Mouse (Mus musculus): Measurements from ENCODE around the gene Cers6. TPM values are rescaled to one million over a fixed set of nuclear protein-coding genes. Genes with fewer than 3 reads are reported as not detected.

The Cers6 gene
- total RNA-seq, 4 experiments from 2014 or later: 4.8 to 8.8 (median 5.7) TPM

DNA sequence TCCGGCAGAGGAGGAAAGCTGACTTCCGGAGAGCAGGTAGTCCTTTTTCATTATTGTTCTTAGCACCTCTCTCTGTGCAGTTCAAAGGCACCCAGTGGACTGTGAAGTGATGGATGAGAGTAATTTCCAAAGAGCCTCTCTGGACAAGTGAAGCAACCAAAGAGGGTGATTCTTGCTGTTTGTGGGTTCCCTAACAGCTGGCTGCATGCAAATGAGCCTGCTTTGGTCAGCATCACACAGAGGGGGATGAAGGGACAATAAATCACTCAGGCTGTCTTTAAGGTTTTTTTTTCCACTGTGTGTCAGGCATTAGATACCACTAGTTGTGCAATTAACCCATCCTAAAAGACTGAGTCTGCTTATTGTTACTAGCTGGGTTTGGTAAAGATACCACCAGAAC lies 258.5 kb downstream of the Cers6 start:
- DNase-seq: no peak

- DNase-seq: no peak
Measured at GRCm38 (mm10) chr2:69121681-69122080, 260.4 kb downstream of the Cers6 start.

- no peak for DNase-seq
Measured at GRCm38 (mm10) chr2:69125425-69125824, 264.2 kb downstream of the Cers6 start.

- no peak for DNase-seq
Measured at GRCm38 (mm10) chr2:69128321-69128720, 267.1 kb downstream of the Cers6 start.

DNA sequence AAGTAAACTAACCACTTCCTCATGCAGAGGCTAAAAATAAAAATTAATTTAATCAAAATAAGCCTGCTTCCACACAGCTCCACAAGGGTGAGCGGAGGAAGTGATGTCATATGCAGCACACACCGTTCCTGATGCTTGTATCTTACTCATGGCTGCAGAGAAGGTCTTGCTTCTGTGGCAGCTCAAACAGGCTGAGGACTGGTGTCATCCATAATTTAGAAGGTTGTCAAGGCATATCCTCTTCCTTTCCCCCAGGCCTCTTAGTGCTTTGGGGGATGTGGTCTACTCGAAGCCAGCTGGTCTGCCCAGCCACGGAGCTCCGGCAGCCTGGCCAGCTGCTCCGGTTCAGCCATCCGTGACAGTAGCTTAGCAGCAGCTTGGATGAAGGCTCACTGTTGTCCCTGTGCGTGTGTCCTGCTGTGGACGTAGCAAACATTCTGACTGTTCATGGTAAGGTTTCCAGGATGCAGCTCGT lies 267.7 kb downstream of the Cers6 start:
- no peak for DNase-seq

- no peak for DNase-seq
Measured at GRCm38 (mm10) chr2:69129425-69130210, 268.4 kb downstream of the Cers6 start.

DNA sequence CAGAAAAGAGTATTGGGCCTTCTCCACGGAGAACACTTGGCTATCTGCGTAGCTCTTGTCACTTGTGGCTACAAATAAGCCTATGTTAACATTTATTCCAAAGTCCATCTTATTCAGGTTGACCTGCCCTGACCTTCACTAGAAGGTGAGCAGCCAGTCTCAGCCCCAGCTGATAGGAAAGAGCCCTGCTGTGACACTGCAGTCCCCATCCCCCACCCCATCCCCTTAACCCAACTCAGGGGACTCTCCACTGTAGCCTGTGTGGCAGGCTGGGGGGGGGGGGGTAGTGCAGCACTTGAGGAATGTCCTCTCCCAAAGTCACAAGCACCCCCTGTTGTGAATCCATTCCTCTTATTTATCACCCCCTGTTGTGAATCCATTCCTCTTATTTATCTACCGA lies 270.8 kb downstream of the Cers6 start:
- DNase-seq: no peak

DNA sequence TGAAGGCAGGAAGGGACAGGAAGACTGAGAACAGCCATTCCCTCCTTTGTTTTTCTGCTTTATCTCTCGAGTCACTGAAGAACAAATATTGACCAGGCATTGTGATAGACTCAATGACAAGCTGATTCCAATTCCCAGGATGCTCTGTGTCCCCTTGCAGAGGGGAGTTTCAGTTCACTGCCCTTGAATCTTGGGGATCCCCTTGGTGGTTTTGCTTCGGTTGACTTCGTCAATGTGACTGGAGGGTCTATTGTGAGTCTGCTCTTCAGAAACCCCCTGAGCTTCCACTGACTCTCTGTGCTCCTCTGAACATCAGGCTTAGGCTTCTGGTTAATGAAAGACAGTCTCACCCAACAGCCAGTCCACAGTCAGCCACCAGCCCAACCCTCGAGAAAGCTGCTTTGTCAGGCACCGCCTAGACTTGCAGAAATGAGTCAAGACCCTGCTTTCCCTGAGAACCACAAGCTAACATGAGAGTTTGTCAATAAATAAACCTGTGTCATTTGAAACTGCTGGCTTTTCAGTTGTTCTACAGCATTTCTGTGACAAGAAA lies 271.3 kb downstream of the Cers6 start:
- DNase-seq: no peak

GRCm38 (mm10) chr2:69134186-69134585 lies 272.9 kb downstream of the Cers6 start:
- no peak for DNase-seq

DNA sequence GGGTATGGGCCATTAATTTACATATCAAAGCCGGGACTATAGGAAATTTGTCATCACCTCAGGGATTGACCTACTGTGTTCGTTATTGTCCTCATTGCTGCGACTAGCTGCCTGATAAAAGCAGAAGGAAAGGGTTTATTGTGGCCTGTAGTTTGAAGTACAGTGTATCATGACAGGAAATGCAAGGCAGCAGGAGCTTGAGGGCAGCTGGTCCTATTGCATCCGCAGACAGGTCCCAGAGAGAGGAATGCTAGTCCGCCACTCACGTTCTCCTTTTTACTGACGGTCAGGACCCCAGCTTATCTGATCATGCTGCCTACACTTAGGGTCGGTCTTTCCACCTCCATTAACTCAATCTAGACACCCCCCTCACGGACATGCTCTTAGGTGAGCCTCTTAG lies 273.7 kb downstream of the Cers6 start:
- no peak for DNase-seq

DNA sequence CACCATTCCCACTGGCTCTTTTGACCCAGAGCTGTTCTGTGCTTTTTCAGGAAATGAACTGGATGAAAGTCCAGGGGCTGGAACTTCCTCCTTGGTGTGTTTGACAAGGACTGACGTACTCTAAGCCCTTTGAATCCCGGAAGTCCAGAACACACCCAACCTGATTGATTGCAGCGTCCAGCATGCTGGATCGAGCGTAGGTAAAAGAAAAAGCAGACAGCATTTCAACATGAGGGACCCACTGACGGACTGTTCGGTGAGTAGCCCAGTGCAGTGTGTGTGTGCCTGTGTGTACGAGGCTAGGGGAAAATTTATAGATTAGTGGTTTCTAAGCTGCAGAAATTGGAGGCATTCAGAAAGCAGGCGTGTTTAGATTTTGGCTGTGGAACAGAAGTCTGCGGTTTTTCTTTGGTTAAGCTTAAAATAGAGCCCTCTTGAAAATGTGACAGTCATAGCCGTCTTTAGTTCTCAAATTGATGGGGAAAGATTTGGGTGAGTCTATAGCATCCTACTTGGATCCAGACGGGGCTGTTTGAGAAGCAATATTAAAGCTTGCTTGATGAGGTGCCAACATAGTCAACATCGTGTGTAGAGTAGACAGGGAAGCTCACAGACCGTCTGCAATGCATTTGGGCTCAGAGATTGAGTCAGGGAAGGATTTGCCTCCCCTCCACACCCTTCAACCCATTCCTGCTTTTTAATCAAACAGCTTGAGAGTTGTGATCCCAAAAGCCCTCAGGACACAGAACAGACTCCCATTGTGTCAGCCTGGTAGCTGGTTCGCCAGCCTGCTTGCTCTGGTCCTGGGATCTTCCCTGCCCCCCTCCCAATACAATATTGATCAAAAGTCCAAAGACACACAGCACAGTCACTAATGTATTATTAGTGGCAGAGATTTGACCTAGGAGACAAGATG lies 274.7 kb downstream of the Cers6 start, which contains the start of gene Nostrin:
TSS of gene Nostrin (plus strand) at position 140 of the 916 bp plus-strand sequence.
- DNase-seq: peak; percentile 32

- peak; percentile 18 for DNase-seq
Measured at GRCm38 (mm10) chr2:69137406-69138084, 276.3 kb downstream of the Cers6 start.

DNA sequence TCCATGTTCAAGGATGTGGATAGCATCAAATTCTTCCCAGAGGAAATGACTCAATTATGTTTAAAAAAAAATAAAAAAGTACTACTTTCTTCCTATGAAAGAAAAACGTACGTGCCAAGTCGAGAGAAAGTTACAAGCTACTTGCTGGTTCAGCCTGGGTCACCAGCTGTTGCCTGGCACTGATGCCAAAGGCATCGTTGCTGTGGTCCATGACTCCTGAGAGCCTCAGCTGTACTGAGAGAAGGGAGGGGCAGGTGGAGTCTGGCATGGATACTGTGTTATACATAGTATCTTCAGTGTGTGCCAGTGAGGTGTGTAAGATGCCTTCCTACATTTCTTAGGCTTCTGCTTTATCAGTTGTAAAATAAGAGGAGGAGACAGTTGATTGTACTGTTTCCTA lies 277.5 kb downstream of the Cers6 start:
- DNase-seq: no peak

GRCm38 (mm10) chr2:69140215-69140614 lies 279.0 kb downstream of the Cers6 start:
- DNase-seq: no peak

GRCm38 (mm10) chr2:69140816-69141215 lies 279.6 kb downstream of the Cers6 start:
- DNase-seq: no peak

- DNase-seq: peak; percentile 32
Measured at GRCm38 (mm10) chr2:69148691-69149090, 287.4 kb downstream of the Cers6 start.

- DNase-seq: no peak
Measured at GRCm38 (mm10) chr2:69149154-69149553, 287.9 kb downstream of the Cers6 start.

- no peak for DNase-seq
Measured at GRCm38 (mm10) chr2:69150841-69151240, 289.6 kb downstream of the Cers6 start.

- no peak for DNase-seq
Measured at GRCm38 (mm10) chr2:69155861-69156260, 294.6 kb downstream of the Cers6 start.

DNA sequence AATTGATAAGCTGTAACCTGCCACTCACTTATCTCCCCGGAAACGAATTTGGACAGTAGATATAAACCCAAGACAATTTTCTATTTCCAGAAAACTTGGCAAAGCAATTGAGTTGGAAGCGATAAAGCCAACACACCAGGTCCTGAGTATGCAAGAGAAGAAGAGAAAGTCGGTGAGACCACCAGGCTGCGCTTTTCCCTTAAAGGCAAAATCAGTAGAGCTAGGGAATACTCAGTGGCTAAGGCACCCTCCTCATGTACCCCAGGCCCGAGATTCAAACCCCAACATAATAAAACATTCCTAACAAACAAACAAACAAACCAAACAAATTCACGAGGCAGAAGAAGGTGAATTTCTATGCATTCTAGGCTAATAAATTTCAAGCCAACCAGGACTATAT lies 295.0 kb downstream of the Cers6 start:
- DNase-seq: no peak

- DNase-seq: no peak
Measured at GRCm38 (mm10) chr2:69158907-69159306, 297.7 kb downstream of the Cers6 start.

Data from adrenal gland, adult 8-10 months (tissue).